ENCODE assay signal across 24 mouse cellular contexts in the genomic region with DNA sequence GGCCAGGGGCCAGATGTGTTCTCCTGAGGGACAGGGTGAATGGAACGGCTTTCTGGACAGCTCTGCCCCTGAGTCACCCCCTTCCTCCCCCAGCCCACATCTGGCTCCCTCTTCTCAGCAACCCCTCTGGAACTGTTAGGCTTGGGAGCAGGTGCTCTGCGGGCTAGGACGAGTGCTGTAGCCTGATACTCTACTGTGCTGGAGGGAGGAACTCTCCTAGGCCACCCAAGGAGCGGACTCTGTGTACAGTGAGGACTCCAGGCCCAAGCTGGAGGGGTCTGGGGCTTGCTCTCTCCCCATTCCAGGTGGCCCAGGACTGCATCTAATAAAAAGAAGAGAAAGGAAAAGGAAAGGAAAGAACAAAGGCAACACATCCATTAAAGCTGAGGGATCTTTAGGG. TPM values are rescaled to one million over a fixed set of nuclear protein-coding genes. Genes with fewer than 3 reads are reported as not detected.
A peak's percentile ranks its signal among the peaks of the same experiment; 100 is the strongest.
DNase-seq lines count a peak whose midpoint lies in the region; ATAC-seq and TF ChIP-seq lines count a peak whose summit lies in the region.
"Had no signal": no experiment of that assay in that cellular context is flagged by ENCODE, and none has a peak within 500 bp of the region (broad histone marks: within the 10 kb centered on the region; RNA-seq: fewer than 3 reads in every experiment).

No protein-coding gene starts in this region.

- H3K9me3 ChIP-seq in kidney, postnatal 0 days (replicated peaks; ENCODE audit: low read length), result no peaks in the 10 kb centered on the region
- H3K9me3 ChIP-seq in limb, embryonic 11.5 days (ENCODE audit: control insufficient read depth, low read length), result no peaks in the 10 kb centered on the region
- no peaks in the 10 kb centered on the region for H3K9me3 ChIP-seq in midbrain, embryonic 16.5 days (replicated peaks; ENCODE audit: control insufficient read depth, low read length, poor library complexity, severe bottlenecking)
- H3K9me3 ChIP-seq: embryonic facial prominence, embryonic 15.5 days; forebrain, embryonic 10.5 days; G1E; heart, embryonic 13.5 days had no signal

- no peaks in the 10 kb centered on the region for H3K4me1 ChIP-seq in kidney, postnatal 0 days (replicated peaks; ENCODE audit: insufficient read depth, low read length)
- H3K4me1 ChIP-seq in limb, embryonic 11.5 days (ENCODE audit: control insufficient read depth, insufficient read depth, low read length), result peaks cover 7% of the 10 kb centered on the region; the same call in 1 of the 2 replicates
- no peaks in the 10 kb centered on the region for H3K4me1 ChIP-seq in midbrain, embryonic 16.5 days (ENCODE audit: control insufficient read depth, insufficient read depth, low read length)
- H3K4me1 ChIP-seq: embryonic facial prominence, embryonic 15.5 days; hindbrain, embryonic 15.5 days had no signal

- peak; percentile 25 for DNase-seq in embryo, embryonic 11 days
- DNase-seq in embryo, embryonic 10.5 days (ENCODE audit: low spot score), result no peak
- peak; percentile 12 for DNase-seq in kidney, postnatal 0 days (ENCODE audit: low spot score)
- DNase-seq in kidney, adult 11 months, result no peak
- peak; percentile 51 for DNase-seq in limb, embryonic 11.5 days (ENCODE audit: low spot score)
- DNase-seq in mesoderm, embryonic 11.5 days (ENCODE audit: low read depth, low spot score), result peak; percentile 21
- DNase-seq in gastrocnemius, postnatal 36 days, result no peak
- DNase-seq: adrenal gland, adult 8-10 months; adrenal gland, postnatal 36 days; B cell, adult 2 months; cerebellum, adult 9-10 months; cerebellum, postnatal 36 days; gastrocnemius, postnatal 10 days; heart, adult 2 months; heart, postnatal 36 days had no signal

- H3K27ac ChIP-seq in kidney, postnatal 0 days, result no peak overlapping the region
- no peak overlapping the region for H3K27ac ChIP-seq in limb, embryonic 11.5 days (replicated peaks; ENCODE audit: low read depth, low read length)
- no peak overlapping the region for H3K27ac ChIP-seq in midbrain, embryonic 16.5 days (ENCODE audit: low read length)
- H3K27ac ChIP-seq: embryonic facial prominence, embryonic 15.5 days; heart, adult 2 months; heart, embryonic 13.5 days; hindbrain, embryonic 15.5 days had no signal

- no peak overlapping the region for H3K9ac ChIP-seq in kidney, postnatal 0 days (ENCODE audit: low read depth, low read length)
- no peak overlapping the region for H3K9ac ChIP-seq in limb, embryonic 11.5 days (ENCODE audit: low read length)
- H3K9ac ChIP-seq in midbrain, embryonic 16.5 days (ENCODE audit: low read depth, low read length), result no peak overlapping the region
- H3K9ac ChIP-seq: embryonic facial prominence, embryonic 15.5 days; heart, embryonic 13.5 days; hindbrain, embryonic 15.5 days had no signal

- intact Hi-C loops in gastrocnemius, postnatal 36 days (cut with DNase I), result no loop called here

- WGBS in kidney, postnatal 0 days, result 40% methylated on average over 4 of the region's 4 CpGs
- 33% methylated on average over 4 of the region's 4 CpGs for WGBS in limb, embryonic 11.5 days
- 64% methylated on average over 4 of the region's 4 CpGs for WGBS in midbrain, embryonic 16.5 days

- no peaks in the 10 kb centered on the region for H3K27me3 ChIP-seq in kidney, postnatal 0 days (ENCODE audit: insufficient read depth, low read length)
- no peaks in the 10 kb centered on the region for H3K27me3 ChIP-seq in limb, embryonic 11.5 days (ENCODE audit: control insufficient read depth, insufficient read depth, low read length)
- H3K27me3 ChIP-seq in midbrain, embryonic 16.5 days (ENCODE audit: control insufficient read depth, insufficient read depth, low read depth, low read length), result no peaks in the 10 kb centered on the region
- H3K27me3 ChIP-seq: embryonic facial prominence, embryonic 15.5 days; hindbrain, embryonic 15.5 days had no signal

- no peak overlapping the region for H3K4me3 ChIP-seq in kidney, postnatal 0 days (replicated peaks; ENCODE audit: low read depth, low read length)
- H3K4me3 ChIP-seq in limb, embryonic 11.5 days (ENCODE audit: low read depth, low read length), result no peak overlapping the region
- H3K4me3 ChIP-seq in midbrain, embryonic 16.5 days (ENCODE audit: low read depth, low read length), result no peak overlapping the region
- H3K4me3 ChIP-seq: embryonic facial prominence, embryonic 15.5 days; erythroblast, embryonic 14.5 days; forebrain, embryonic 10.5 days; heart, adult 2 months; heart, embryonic 13.5 days; hindbrain, embryonic 15.5 days had no signal

- TF ChIP-seq CTCF in kidney, postnatal 0 days (IDR thresholded peaks at IDR 0.05; ENCODE audit: low read depth), result no peak

- 0 out of 2 replicates have a peak, but pooled peaks have one; percentile 43 for ATAC-seq in kidney, postnatal 0 days (replicated peaks; ENCODE audit: low FRiP score, low read depth)
- ATAC-seq in limb, embryonic 11.5 days (ENCODE audit: insufficient number of reproducible peaks, low FRiP score, low TSS enrichment, low read depth), result peak; percentile 84
- no peak for ATAC-seq in midbrain, embryonic 16.5 days
- ATAC-seq: CD4-positive, CD25-positive, alpha-beta regulatory T cell, adult 4 months; forebrain, embryonic 14.5 days had no signal

- H3K36me3 ChIP-seq in kidney, postnatal 0 days (ENCODE audit: insufficient read depth, low read length), result no peaks in the 10 kb centered on the region
- H3K36me3 ChIP-seq in limb, embryonic 11.5 days (ENCODE audit: control insufficient read depth, insufficient read depth, low read length), result no peaks in the 10 kb centered on the region
- H3K36me3 ChIP-seq in midbrain, embryonic 16.5 days (ENCODE audit: control insufficient read depth, insufficient read depth, low read length), result no peaks in the 10 kb centered on the region
- H3K36me3 ChIP-seq: embryonic facial prominence, embryonic 15.5 days; forebrain, embryonic 10.5 days; G1E; hindbrain, embryonic 15.5 days had no signal

- H3K4me2 ChIP-seq in kidney, postnatal 0 days (ENCODE audit: low read length), result no peak overlapping the region
- no peak overlapping the region for H3K4me2 ChIP-seq in limb, embryonic 11.5 days (ENCODE audit: low read depth, severe bottlenecking)
- no peak overlapping the region for H3K4me2 ChIP-seq in midbrain, embryonic 16.5 days (ENCODE audit: low read length)
- H3K4me2 ChIP-seq: embryonic facial prominence, embryonic 15.5 days; heart, embryonic 13.5 days; hindbrain, embryonic 15.5 days had no signal

RNA-seq across cellular contexts. Expression of gene Dbh, which starts 25.0 kb away (rescaled TPM):
- 0.05 and 0.38 TPM in 2 replicates for polyA plus RNA-seq in kidney, postnatal 0 days (2015; fragmentation: Nextera tagmentation; extraction: Ambion mirVana)
- polyA plus RNA-seq in limb, embryonic 11.5 days (2014; fragmentation: Nextera tagmentation; extraction: Ambion mirVana), result 0.05 TPM in 1 of 2 replicates, not detected in the other
- 0.36 and 0.88 TPM in 2 replicates for polyA plus RNA-seq in midbrain, embryonic 16.5 days (2015; fragmentation: Nextera tagmentation; extraction: Ambion mirVana)
- not detected for total RNA-seq in gastrocnemius, postnatal 36 days (2021)
- polyA plus RNA-seq: CD4-positive, CD25-positive, alpha-beta regulatory T cell, adult 4 months; erythroblast, embryonic 14.5 days; forebrain, embryonic 10.5 days; forebrain, embryonic 14.5 days; G1E had no signal

RNA-seq across cellular contexts. Expression of gene Fam163b, which starts 47.7 kb away (rescaled TPM):
- not detected in 2 replicates for polyA plus RNA-seq in kidney, postnatal 0 days (2015; fragmentation: Nextera tagmentation; extraction: Ambion mirVana)
- 0.71 and 1.3 TPM in 2 replicates for polyA plus RNA-seq in limb, embryonic 11.5 days (2014; fragmentation: Nextera tagmentation; extraction: Ambion mirVana)
- 5.0 and 8.1 TPM in 2 replicates for polyA plus RNA-seq in midbrain, embryonic 16.5 days (2015; fragmentation: Nextera tagmentation; extraction: Ambion mirVana)
- not detected for total RNA-seq in gastrocnemius, postnatal 36 days (2021)
- polyA plus RNA-seq: CD4-positive, CD25-positive, alpha-beta regulatory T cell, adult 4 months; erythroblast, embryonic 14.5 days; G1E had no signal

RNA-seq across cellular contexts. Expression of gene Sardh, which starts 58.1 kb away (rescaled TPM):
- polyA plus RNA-seq in kidney, postnatal 0 days (2015; fragmentation: Nextera tagmentation; extraction: Ambion mirVana), result 48.6 and 63.5 TPM in 2 replicates
- polyA plus RNA-seq in limb, embryonic 11.5 days (2014; fragmentation: Nextera tagmentation; extraction: Ambion mirVana), result 3.0 and 3.5 TPM in 2 replicates
- polyA plus RNA-seq in midbrain, embryonic 16.5 days (2015; fragmentation: Nextera tagmentation; extraction: Ambion mirVana), result 4.8 and 5.1 TPM in 2 replicates
- 1 to 10 TPM in 1 of 2 experiments, under 1 TPM in 1; 0.82 to 1.4 TPM for total RNA-seq in gastrocnemius, postnatal 36 days (2021)
- polyA plus RNA-seq: G1E had no signal

Comparison
In these comparisons a context has a peak if more than half of its experiments do, and no peak if none do; other contexts are left out.
1. DNase-seq: peak in embryo, embryonic 11 days (single experiment), kidney, postnatal 0 days (single experiment), limb, embryonic 11.5 days (single experiment) and mesoderm, embryonic 11.5 days (single experiment); none in embryo, embryonic 10.5 days (single experiment), kidney, adult 11 months (single experiment) and gastrocnemius, postnatal 36 days (0 of 2).